Mouse (Mus musculus) ES-Bruce4 (cell line): ENCODE results near the gene Astn2. TPM values are rescaled to one million over a fixed set of nuclear protein-coding genes. Genes with fewer than 3 reads are reported as not detected.

Experiments
- H3K27ac ChIP-seq: 2 replicates; pipeline ENCODE4 v1.5.1; 2012; ENCODE audit warnings: low read length, inconsistent platforms; ENCODE audit not compliant: insufficient read depth
- H3K27me3 ChIP-seq: 2 replicates; pipeline ENCODE4 v1.6.1; 2012; ENCODE audit warnings: mild to moderate bottlenecking, low read length, inconsistent platforms; ENCODE audit not compliant: control insufficient read depth, poor library complexity, insufficient read depth, severe bottlenecking
- H3K36me3 ChIP-seq: 2 replicates; pipeline ENCODE4 v1.6.1; 2012; ENCODE audit warnings: inconsistent platforms, mild to moderate bottlenecking, low read length, moderate library complexity; ENCODE audit not compliant: control insufficient read depth, poor library complexity, insufficient read depth, severe bottlenecking
- H3K4me1 ChIP-seq: one replicate; pipeline ENCODE4 v1.8.1; 2011; ENCODE audit warnings: low read length; ENCODE audit not compliant: control insufficient read depth, insufficient read depth
- H3K4me3 ChIP-seq: 2 replicates; pipeline ENCODE4 v1.5.1; 2011; ENCODE audit warnings: low read depth, mild to moderate bottlenecking, low read length
- H3K9ac ChIP-seq: 2 replicates; pipeline ENCODE4 v1.6.1; 2012; ENCODE audit warnings: low read depth, mild to moderate bottlenecking, inconsistent platforms; ENCODE audit not compliant: poor library complexity, severe bottlenecking
- H3K9me3 ChIP-seq: replicated peaks from 2 replicates; pipeline ENCODE4 v1.6.1; 2012; ENCODE audit warnings: mild to moderate bottlenecking, low read length, inconsistent platforms; ENCODE audit not compliant: control insufficient read depth, poor library complexity, insufficient read depth, severe bottlenecking
- CTCF ChIP-seq: IDR thresholded peaks from one replicate; pipeline ENCODE4 v1.8.1; 2011; ENCODE audit warnings: low read depth, low read length
- EP300 ChIP-seq: IDR thresholded peaks from 2 replicates; pipeline ENCODE4 v1.6.1; 2011; ENCODE audit warnings: low read depth, low read length; ENCODE audit not compliant: insufficient read depth
- POLR2A ChIP-seq: IDR thresholded peaks from one replicate; pipeline ENCODE4 v1.8.1; 2011; ENCODE audit warnings: low read length; ENCODE audit not compliant: insufficient read depth
- polyA plus RNA-seq: library from polyadenylated mRNA; stranded (reverse); fragments of >200 nt; gene quantifications from 2 replicates; pipeline ENCODE4 v1.2.4, GENCODE M21; 2011; ENCODE audit warnings: low read depth; ENCODE audit not compliant: missing spikeins, insufficient read depth, insufficient read length

Astn2 gene
- polyA plus RNA-seq, 1 experiment, result not detected

DNA sequence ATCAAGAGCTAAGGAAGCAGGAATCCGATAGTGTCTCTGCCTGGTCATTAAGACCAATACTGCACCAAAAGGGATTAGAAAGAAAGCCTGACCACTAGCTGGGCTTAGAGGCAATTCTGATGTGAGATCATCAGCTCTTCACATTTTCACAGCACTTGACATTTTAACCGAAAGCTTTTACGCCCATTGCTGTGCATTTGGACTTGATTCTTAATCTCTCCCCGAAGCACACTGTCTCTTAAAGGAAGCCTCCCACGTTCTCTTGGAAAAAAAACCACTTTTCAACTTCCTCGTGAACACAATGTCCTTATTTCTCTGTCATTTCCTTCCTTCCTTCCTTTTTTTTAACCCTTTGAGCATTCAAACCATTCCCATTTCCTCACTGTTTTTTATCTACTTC, 680.0 kb downstream of the Astn2 start:
- Histone ChIP-seq H3K36me3 (no peaks in the 10 kb centered on the region), H3K9me3 (no peaks in the 10 kb centered on the region), H3K27ac (no peak overlapping the region), H3K4me3 (no peak overlapping the region), H3K27me3 (no peaks in the 10 kb centered on the region), H3K9ac (no peak overlapping the region), H3K4me1 (no peaks in the 10 kb centered on the region)
- no peak for TF ChIP-seq EP300
- TF ChIP-seq POLR2A, result no peak
- TF ChIP-seq CTCF, result no peak

DNA sequence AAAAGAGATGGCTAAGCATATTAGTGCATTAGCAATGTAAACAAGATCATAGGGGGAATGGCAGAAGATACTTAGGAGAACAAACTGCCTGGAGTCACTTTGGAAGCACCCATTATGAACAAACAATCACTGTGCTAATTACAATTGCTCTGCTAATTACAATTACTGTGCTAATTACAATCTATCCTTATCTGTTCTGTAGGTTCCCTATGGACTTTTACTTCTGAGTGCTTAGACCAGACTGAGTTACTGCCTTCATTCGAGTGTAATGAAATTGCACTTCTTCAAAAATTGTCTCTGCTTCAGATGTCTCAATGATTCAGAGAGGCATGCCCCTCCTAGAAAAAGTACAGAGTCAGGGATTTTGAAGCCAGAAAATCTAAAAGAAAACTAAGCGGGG, 684.8 kb downstream of the Astn2 start:
- Histone ChIP-seq H3K27ac (no peak overlapping the region), H3K9me3 (no peaks in the 10 kb centered on the region), H3K9ac (no peak overlapping the region), H3K36me3 (no peaks in the 10 kb centered on the region), H3K27me3 (no peaks in the 10 kb centered on the region), H3K4me3 (no peak overlapping the region), H3K4me1 (no peaks in the 10 kb centered on the region)
- TF ChIP-seq EP300 (no peak), CTCF (no peak), POLR2A (no peak)

DNA sequence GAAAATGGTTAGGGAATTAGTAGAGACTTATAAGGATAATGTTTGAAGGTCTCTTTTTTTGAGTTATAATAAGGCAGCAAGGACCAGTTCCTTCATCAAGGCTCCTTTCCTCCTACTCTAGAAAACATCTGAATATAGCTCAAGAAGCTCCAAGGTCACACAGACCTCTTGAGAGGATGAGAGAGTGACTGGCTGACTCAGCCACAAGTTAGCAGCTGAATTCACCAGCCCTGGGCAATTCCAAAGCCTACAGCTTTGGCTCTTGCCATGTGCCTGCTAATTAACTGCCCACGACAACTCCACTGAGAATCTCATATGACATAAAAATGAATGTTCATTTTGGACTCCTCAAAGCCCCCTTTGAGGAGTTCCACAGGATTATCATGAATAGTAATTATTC, 686.5 kb downstream of the Astn2 start:
- TF ChIP-seq CTCF, result no peak
- TF ChIP-seq EP300, result no peak
- no peak for TF ChIP-seq POLR2A
- Histone ChIP-seq H3K36me3 (no peaks in the 10 kb centered on the region), H3K27ac (no peak overlapping the region), H3K4me3 (no peak overlapping the region), H3K27me3 (no peaks in the 10 kb centered on the region), H3K9ac (no peak overlapping the region), H3K9me3 (no peaks in the 10 kb centered on the region), H3K4me1 (no peaks in the 10 kb centered on the region)

GRCm38 (mm10) chr4:65716086-65716485, 688.3 kb downstream of the Astn2 start:
- Histone ChIP-seq H3K4me3 (no peak overlapping the region), H3K27me3 (no peaks in the 10 kb centered on the region), H3K4me1 (no peaks in the 10 kb centered on the region), H3K9me3 (no peaks in the 10 kb centered on the region), H3K36me3 (no peaks in the 10 kb centered on the region), H3K27ac (no peak overlapping the region), H3K9ac (no peak overlapping the region)
- TF ChIP-seq CTCF (no peak), EP300 (no peak), POLR2A (no peak)

GRCm38 (mm10) chr4:65711678-65712077, 692.7 kb downstream of the Astn2 start:
- no peaks in the 10 kb centered on the region for H3K27me3 ChIP-seq
- no peak overlapping the region for H3K9ac ChIP-seq
- no peak overlapping the region for H3K27ac ChIP-seq
- H3K36me3 ChIP-seq, result no peaks in the 10 kb centered on the region
- no peaks in the 10 kb centered on the region for H3K9me3 ChIP-seq
- TF ChIP-seq POLR2A (no peak), CTCF (no peak), EP300 (no peak)
- no peak overlapping the region for H3K4me3 ChIP-seq
- no peaks in the 10 kb centered on the region for H3K4me1 ChIP-seq

- Histone ChIP-seq H3K36me3 (no peaks in the 10 kb centered on the region), H3K27ac (no peak overlapping the region), H3K9me3 (no peaks in the 10 kb centered on the region), H3K9ac (no peak overlapping the region), H3K27me3 (no peaks in the 10 kb centered on the region), H3K4me3 (no peak overlapping the region), H3K4me1 (no peaks in the 10 kb centered on the region)
- TF ChIP-seq EP300 (no peak), CTCF (no peak), POLR2A (no peak)
Observed at GRCm38 (mm10) chr4:65710623-65711022, 693.8 kb downstream of the Astn2 start.
